Mouse (Mus musculus) forebrain, embryonic 16.5 days (tissue): Measurements from ENCODE around the gene Ispd. TPM values are rescaled to one million over a fixed set of nuclear protein-coding genes. Genes with fewer than 3 reads are reported as not detected.

Source experiments
- ATAC-seq: fragments of 200-750 bp; cut with Nextera tagmentation; 2 replicates; pipeline ENCODE4 v1.8.0; 2017; ENCODE audit warnings: mild to moderate bottlenecking, moderate library complexity
- H3K27ac ChIP-seq: fragments of 300-500 bp; sonication (generic); 2 replicates; pipeline ENCODE4 v1.5.1; 2014; ENCODE audit warnings: low read length, control low read depth
- H3K27me3 ChIP-seq: fragments of 300-500 bp; sonication (generic); replicated peaks from 2 replicates; pipeline ENCODE4 v1.6.1; 2014; ENCODE audit warnings: low read length; ENCODE audit not compliant: control insufficient read depth, insufficient read depth
- H3K36me3 ChIP-seq: fragments of 300-500 bp; sonication (generic); 2 replicates; pipeline ENCODE4 v1.6.1; 2014; ENCODE audit not compliant: control insufficient read depth, insufficient read depth
- H3K4me1 ChIP-seq: fragments of 300-500 bp; sonication (generic); replicated peaks from 2 replicates; pipeline ENCODE4 v1.6.1; 2014; ENCODE audit warnings: low read length; ENCODE audit not compliant: control insufficient read depth, insufficient read depth
- H3K4me2 ChIP-seq: fragments of 300-500 bp; sonication (generic); 2 replicates; pipeline ENCODE4 v1.6.1; 2014; ENCODE audit warnings: mild to moderate bottlenecking, low read length, control low read depth
- H3K4me3 ChIP-seq: fragments of 300-500 bp; sonication (generic); replicated peaks from 2 replicates; pipeline ENCODE4 v1.5.1; 2014; ENCODE audit warnings: mild to moderate bottlenecking, low read length, control low read depth
- H3K9ac ChIP-seq: fragments of 300-500 bp; sonication (generic); replicated peaks from 2 replicates; pipeline ENCODE4 v1.6.1; 2014; ENCODE audit warnings: low read depth, low read length, control low read depth
- H3K9me3 ChIP-seq: fragments of 300-500 bp; sonication (generic); 2 replicates; pipeline ENCODE4 v1.6.1; 2016; ENCODE audit warnings: low read length; ENCODE audit not compliant: control insufficient read depth
- WGBS: fragments of 180-500 bp; shearing (Covaris S2); extraction: QIAGEN DNeasy Blood & Tissue Kit; methylation state at CpG from one replicate; pipeline ENCODE4 v1.1.7; 2014; 5-methylcytosine and 5-hydroxymethylcytosine counted together
- polyA plus RNA-seq: library from polyadenylated mRNA; unstranded; fragments of >200 nt; fragmentation: Nextera tagmentation; extraction: Ambion mirVana; gene quantifications from 2 replicates; pipeline ENCODE4 v1.2.1, GENCODE M21; 2015

Ispd gene
- polyA plus RNA-seq, 1 experiment from 2014 or later = 7.0 TPM

GRCm38 (mm10) chr12:36726026-36726425 lies 344.8 kb downstream of the Ispd start:
- no peak for ATAC-seq
- 82% methylated on average over 1 of the region's 1 CpGs for WGBS
- Histone ChIP-seq H3K9ac (no peak overlapping the region), H3K9me3 (no peaks in the 10 kb centered on the region), H3K27me3 (no peaks in the 10 kb centered on the region), H3K27ac (no peak overlapping the region), H3K4me3 (no peak overlapping the region), H3K4me2 (no peak overlapping the region), H3K36me3 (no peaks in the 10 kb centered on the region), H3K4me1 (peaks cover 4% of the 10 kb centered on the region)

GRCm38 (mm10) chr12:36733673-36734371 lies 352.6 kb downstream of the Ispd start:
- 87% methylated on average over 4 of the region's 4 CpGs for WGBS
- H3K9me3 ChIP-seq = no peaks in the 10 kb centered on the region
- H3K9ac ChIP-seq = no peak overlapping the region
- no peaks in the 10 kb centered on the region for H3K4me1 ChIP-seq
- H3K4me3 ChIP-seq = no peak overlapping the region
- H3K27ac ChIP-seq = no peak overlapping the region
- H3K27me3 ChIP-seq = no peaks in the 10 kb centered on the region
- no peak overlapping the region for H3K4me2 ChIP-seq
- no peaks in the 10 kb centered on the region for H3K36me3 ChIP-seq
- no peak for ATAC-seq

Other genes with a start within 250 kb of the Ispd start
- gene Ankmy2, start 224.3 kb upstream of the Ispd start, polyA plus RNA-seq = 64.4 and 64.7 TPM in 2 replicates
- gene Bzw2, start 223.4 kb upstream of the Ispd start, polyA plus RNA-seq = 542 and 586 TPM in 2 replicates
- gene Lrrc72, start 128.1 kb upstream of the Ispd start, polyA plus RNA-seq = not detected in 2 replicates
- 8.0 and 9.6 TPM in 2 replicates for gene Sostdc1, start 67.3 kb upstream of the Ispd start, polyA plus RNA-seq
- 1.7 and 3.0 TPM in 2 replicates for gene D630036H23Rik, start 731 bp downstream of the Ispd start, polyA plus RNA-seq